Mouse (Mus musculus): Measurements from ENCODE around the gene Zfand6. TPM values are rescaled to one million over a fixed set of nuclear protein-coding genes. Genes with fewer than 3 reads are reported as not detected.

Gene Zfand6
- polyA plus RNA-seq, 1 experiment from 2014 or later = 133 TPM

DNA sequence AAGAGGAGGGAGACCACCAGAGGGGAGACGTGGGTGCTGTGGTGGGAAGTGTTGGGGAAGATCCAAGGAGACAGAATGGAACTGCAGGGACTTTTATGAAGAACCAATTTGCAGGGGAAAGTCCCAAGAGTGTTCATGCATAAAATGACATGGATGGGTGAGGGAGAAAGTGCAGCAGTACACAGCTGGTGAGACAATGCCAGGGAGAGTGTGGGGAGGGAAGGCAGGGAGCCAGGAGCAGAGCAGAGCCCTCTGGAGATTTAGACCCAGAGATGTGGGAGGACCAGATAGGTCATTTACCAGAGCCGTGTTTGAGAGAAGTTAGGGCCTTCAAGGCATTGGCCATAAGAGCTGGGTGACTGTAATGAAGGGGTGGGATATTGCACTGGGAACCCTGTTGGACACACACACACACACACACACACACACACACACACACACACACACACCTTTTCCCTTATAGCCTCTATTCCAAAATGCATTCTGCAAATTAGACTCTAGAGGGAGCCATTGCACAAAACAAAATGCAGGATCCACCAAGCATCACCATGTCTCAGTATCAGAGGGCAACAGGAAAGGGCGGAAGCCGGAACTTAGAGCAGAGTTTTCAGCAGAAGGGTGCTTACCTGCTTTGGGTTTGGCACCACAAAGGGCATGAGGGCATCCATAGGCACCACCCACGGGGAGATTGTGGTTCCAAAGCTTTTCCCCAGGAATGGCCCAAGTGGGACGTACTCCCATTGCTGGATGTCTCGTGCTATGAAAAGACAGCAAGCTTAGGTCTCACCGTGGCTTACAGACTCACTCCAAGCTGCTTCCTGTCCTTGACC lies 95.5 kb downstream of the Zfand6 start:
- Histone ChIP-seq H3K27me3 (replicated peaks; ENCODE audit: insufficient read depth, low read length) (no peaks in the 10 kb centered on the region), H3K9ac (replicated peaks; ENCODE audit: low read depth) (no peak overlapping the region), H3K4me3 (ENCODE audit: low read depth, low read length) (no peak overlapping the region), H3K9me3 (ENCODE audit: low read length) (no peaks in the 10 kb centered on the region), H3K4me1 (ENCODE audit: insufficient read depth, low read depth, low read length) (no peaks in the 10 kb centered on the region), H3K4me2 (replicated peaks; ENCODE audit: low read depth, low read length) (no peak overlapping the region), H3K27ac (ENCODE audit: low read length) (no peak overlapping the region), H3K36me3 (ENCODE audit: insufficient read depth, low read length) (no peaks in the 10 kb centered on the region)
- ATAC-seq (peak; percentile 64), DNase-seq (ENCODE audit: low spot score) (peak; percentile 80)
- TF ChIP-seq EP300 (IDR thresholded peaks at IDR 0.05) (no peak), CTCF (IDR thresholded peaks at IDR 0.05) (peak; percentile 93)
- WGBS = 39% methylated on average over 8 of the region's 8 CpGs

DNA sequence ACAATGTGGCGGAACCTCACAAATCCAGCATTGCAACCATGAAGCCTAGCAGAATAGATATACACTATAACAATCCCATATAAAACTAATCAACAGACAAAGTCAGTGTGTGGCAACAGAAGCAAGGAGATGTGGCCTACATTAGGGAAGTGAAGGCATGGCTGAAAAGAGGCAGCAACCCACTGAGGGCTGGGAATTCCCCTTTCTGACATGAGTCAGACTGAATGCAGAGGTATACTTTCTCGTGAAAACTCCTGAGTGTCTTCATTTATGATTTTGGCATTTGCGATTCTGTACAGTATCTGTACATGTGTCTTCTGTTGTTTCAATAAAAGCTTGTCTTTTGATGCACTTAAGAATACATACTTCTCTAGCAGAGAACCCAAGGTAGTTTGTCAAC lies 98.4 kb downstream of the Zfand6 start:
- TF ChIP-seq EP300 (IDR thresholded peaks at IDR 0.05) = no peak
- no peak for TF ChIP-seq CTCF (IDR thresholded peaks at IDR 0.05)
- Histone ChIP-seq H3K4me3 (ENCODE audit: low read depth, low read length) (no peak overlapping the region), H3K27me3 (replicated peaks; ENCODE audit: insufficient read depth, low read length) (no peaks in the 10 kb centered on the region), H3K36me3 (ENCODE audit: insufficient read depth, low read length) (no peaks in the 10 kb centered on the region), H3K9me3 (ENCODE audit: low read length) (no peaks in the 10 kb centered on the region), H3K27ac (ENCODE audit: low read length) (no peak overlapping the region), H3K4me1 (ENCODE audit: insufficient read depth, low read depth, low read length) (no peaks in the 10 kb centered on the region), H3K9ac (replicated peaks; ENCODE audit: low read depth) (no peak overlapping the region), H3K4me2 (replicated peaks; ENCODE audit: low read depth, low read length) (no peak overlapping the region)
- 86% methylated on average over 3 of the region's 3 CpGs for WGBS
- DNase-seq (ENCODE audit: low spot score) (no peak), ATAC-seq (no peak)

DNA sequence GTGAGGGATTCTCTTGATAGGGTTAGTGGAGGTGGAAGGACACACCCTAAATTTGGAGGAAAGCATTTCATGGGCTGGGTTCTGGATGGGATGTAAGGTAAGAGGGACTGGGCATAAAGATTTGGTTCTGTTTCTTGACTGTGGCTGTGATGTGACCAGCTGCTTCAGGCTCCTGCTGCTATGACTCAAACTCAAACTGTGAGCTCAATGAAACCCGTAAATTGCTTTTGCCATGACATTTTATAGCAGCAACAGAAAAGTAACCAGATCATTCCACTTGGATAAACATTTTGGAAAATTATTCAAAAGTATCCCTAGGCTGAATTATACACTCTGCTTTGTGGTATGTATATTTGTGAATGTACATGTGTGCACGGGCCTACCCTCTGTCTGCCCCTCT lies 99.1 kb downstream of the Zfand6 start:
- Histone ChIP-seq H3K4me3 (ENCODE audit: low read depth, low read length) (no peak overlapping the region), H3K4me2 (replicated peaks; ENCODE audit: low read depth, low read length) (no peak overlapping the region), H3K9me3 (ENCODE audit: low read length) (no peaks in the 10 kb centered on the region), H3K27ac (ENCODE audit: low read length) (no peak overlapping the region), H3K4me1 (ENCODE audit: insufficient read depth, low read depth, low read length) (no peaks in the 10 kb centered on the region), H3K9ac (replicated peaks; ENCODE audit: low read depth) (no peak overlapping the region), H3K36me3 (ENCODE audit: insufficient read depth, low read length) (no peaks in the 10 kb centered on the region), H3K27me3 (replicated peaks; ENCODE audit: insufficient read depth, low read length) (no peaks in the 10 kb centered on the region)
- no peak for ATAC-seq
- 94% methylated on average over 2 of the region's 2 CpGs for WGBS
- TF ChIP-seq EP300 (IDR thresholded peaks at IDR 0.05) = no peak
- no peak for TF ChIP-seq CTCF (IDR thresholded peaks at IDR 0.05)
- DNase-seq (ENCODE audit: low spot score) = no peak

DNA sequence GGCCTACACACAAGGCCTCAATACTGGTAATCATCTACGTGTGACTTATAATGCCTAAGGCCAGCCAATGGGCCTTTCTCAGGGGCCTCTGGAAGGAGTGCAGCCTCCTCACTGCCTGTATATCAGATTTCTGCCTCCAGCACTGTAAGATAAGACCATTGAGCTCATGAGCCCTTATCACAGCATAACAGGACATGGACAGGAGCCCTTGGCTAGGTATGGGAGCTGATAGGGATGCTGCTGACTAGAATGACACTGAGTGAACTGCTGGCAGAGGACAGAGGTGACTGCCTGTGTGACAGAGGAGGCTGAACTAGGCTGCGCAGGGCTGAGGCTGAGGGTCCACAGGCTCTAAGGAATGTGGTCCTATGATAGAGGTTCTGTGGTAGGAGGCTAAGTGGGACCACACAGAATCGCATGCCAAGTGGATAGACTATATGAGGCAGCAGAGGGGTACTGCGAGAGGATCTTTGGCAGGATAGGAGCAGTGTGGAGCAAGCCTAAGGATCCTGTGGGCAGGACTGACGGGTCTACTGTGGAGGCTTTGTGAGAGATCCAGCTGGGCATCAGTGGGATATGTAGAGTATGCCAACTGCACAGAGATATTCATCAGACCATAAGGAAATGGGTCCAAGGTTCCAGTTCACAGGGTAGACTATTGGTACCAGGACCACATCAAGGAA lies 102.5 kb downstream of the Zfand6 start:
- Histone ChIP-seq H3K4me2 (replicated peaks; ENCODE audit: low read depth, low read length) (no peak overlapping the region), H3K4me1 (ENCODE audit: insufficient read depth, low read depth, low read length) (no peaks in the 10 kb centered on the region), H3K9me3 (ENCODE audit: low read length) (no peaks in the 10 kb centered on the region), H3K27me3 (replicated peaks; ENCODE audit: insufficient read depth, low read length) (no peaks in the 10 kb centered on the region), H3K27ac (ENCODE audit: low read length) (no peak overlapping the region), H3K4me3 (ENCODE audit: low read depth, low read length) (no peak overlapping the region), H3K36me3 (ENCODE audit: insufficient read depth, low read length) (no peaks in the 10 kb centered on the region), H3K9ac (replicated peaks; ENCODE audit: low read depth) (no peak overlapping the region)
- WGBS = 87% methylated on average over 5 of the region's 5 CpGs
- TF ChIP-seq EP300 (IDR thresholded peaks at IDR 0.05) = no peak
- ATAC-seq (no peak), DNase-seq (ENCODE audit: low spot score) (no peak)

DNA sequence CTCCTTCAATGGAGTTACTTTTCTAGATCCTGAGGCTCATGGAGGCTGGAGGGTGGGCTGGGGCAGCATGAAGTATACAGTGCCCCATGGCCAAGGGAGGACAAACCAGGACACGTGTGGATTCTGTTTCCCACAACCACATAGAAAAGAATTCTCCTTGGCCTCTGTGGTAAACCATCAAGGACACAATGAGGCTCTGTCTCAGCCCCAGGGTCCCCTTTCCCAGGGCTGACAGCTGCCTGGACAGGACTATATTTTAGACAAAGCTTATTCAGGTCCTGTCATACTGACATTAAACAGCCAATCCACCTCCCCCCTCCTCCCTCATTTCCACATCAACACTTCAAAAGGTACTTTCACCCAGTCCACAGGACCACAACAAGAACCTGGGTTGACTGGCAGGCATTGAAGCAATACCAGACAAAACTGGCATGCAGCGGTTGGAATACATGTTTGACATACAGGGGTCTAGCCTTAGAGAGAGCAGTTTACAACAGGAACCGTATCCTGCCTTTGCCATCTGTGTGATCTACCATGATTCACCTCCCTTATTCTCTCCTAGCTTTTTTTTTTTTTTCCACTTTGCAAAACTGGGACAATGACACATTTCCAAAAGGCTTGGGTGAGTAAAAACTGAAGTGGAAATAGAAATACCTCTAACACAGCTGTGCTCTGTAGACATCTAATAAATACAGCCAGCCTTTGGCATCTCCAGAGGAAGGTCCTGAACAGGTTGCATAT lies 103.2 kb downstream of the Zfand6 start:
- WGBS = 81% methylated on average over 3 of the region's 3 CpGs

DNA sequence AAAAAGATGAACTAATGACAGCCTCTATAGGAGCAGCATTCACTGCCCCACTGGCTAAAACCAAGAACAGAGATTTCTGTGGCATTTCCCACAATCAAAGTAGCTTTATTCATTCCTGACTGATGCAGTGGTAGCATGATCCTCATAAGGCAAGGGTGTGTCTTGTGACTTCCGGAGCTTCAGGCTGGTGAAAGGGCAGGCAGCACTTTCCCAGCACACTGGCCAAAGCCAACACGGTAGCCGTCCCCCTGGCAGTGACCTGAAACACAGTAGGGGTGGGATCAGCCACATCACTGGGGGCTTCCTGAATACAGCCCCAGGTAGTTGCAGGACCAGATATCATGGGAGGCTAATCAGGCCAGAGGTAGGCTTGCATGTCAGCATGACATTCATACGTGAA lies 104.7 kb downstream of the Zfand6 start:
- TF ChIP-seq EP300 (IDR thresholded peaks at IDR 0.05) (no peak), CTCF (IDR thresholded peaks at IDR 0.05) (no peak)
- H3K27me3 ChIP-seq (replicated peaks; ENCODE audit: insufficient read depth, low read length) = no peaks in the 10 kb centered on the region
- H3K9ac ChIP-seq (replicated peaks; ENCODE audit: low read depth) = no peak overlapping the region
- H3K4me1 ChIP-seq (ENCODE audit: insufficient read depth, low read depth, low read length) = no peaks in the 10 kb centered on the region
- H3K4me2 ChIP-seq (replicated peaks; ENCODE audit: low read depth, low read length) = no peak overlapping the region
- 93% methylated on average over 4 of the region's 4 CpGs for WGBS
- H3K4me3 ChIP-seq (ENCODE audit: low read depth, low read length) = no peak overlapping the region
- no peaks in the 10 kb centered on the region for H3K36me3 ChIP-seq (ENCODE audit: insufficient read depth, low read length)
- no peaks in the 10 kb centered on the region for H3K9me3 ChIP-seq (ENCODE audit: low read length)
- DNase-seq (ENCODE audit: low spot score) (no peak), ATAC-seq (no peak)
- no peak overlapping the region for H3K27ac ChIP-seq (ENCODE audit: low read length)

More for the DNA sequence above, 103.2 kb downstream of the Zfand6 start:
- H3K27me3 ChIP-seq (replicated peaks; ENCODE audit: insufficient read depth, low read length) = no peaks in the 10 kb centered on the region
- no peak for ATAC-seq
- H3K4me2 ChIP-seq (replicated peaks; ENCODE audit: low read depth, low read length) = no peak overlapping the region
- H3K9ac ChIP-seq (replicated peaks; ENCODE audit: low read depth) = no peak overlapping the region
- H3K27ac ChIP-seq (ENCODE audit: low read length) = no peak overlapping the region
- H3K36me3 ChIP-seq (ENCODE audit: insufficient read depth, low read length) = no peaks in the 10 kb centered on the region
- H3K9me3 ChIP-seq (ENCODE audit: low read length) = no peaks in the 10 kb centered on the region
- no peak for DNase-seq (ENCODE audit: low spot score)
- TF ChIP-seq EP300 (IDR thresholded peaks at IDR 0.05) (no peak), CTCF (IDR thresholded peaks at IDR 0.05) (no peak)
- H3K4me1 ChIP-seq (ENCODE audit: insufficient read depth, low read depth, low read length) = no peaks in the 10 kb centered on the region
- no peak overlapping the region for H3K4me3 ChIP-seq (ENCODE audit: low read depth, low read length)
